Mouse (Mus musculus) midbrain, embryonic 16.5 days (tissue): Measurements from ENCODE around the gene Pttg1. TPM values are rescaled to one million over a fixed set of nuclear protein-coding genes. Genes with fewer than 3 reads are reported as not detected.
A peak's percentile ranks its signal among the peaks of the same experiment; 100 is the strongest.

ENCODE experiments used
- ATAC-seq: fragments of 200-750 bp; cut with Nextera tagmentation; 2 replicates; pipeline ENCODE4 v1.8.0; 2017; ENCODE audit warnings: moderate TSS enrichment
- H3K27ac ChIP-seq: fragments of 300-500 bp; sonication (generic); 2 replicates; pipeline ENCODE4 v1.5.1; 2014; ENCODE audit warnings: mild to moderate bottlenecking, low read length, mixed read lengths
- H3K27me3 ChIP-seq: fragments of 300-500 bp; sonication (generic); 2 replicates; pipeline ENCODE4 v1.6.1; 2014; ENCODE audit warnings: low read depth, low read length, mixed read lengths; ENCODE audit not compliant: control insufficient read depth, insufficient read depth
- H3K36me3 ChIP-seq: fragments of 300-500 bp; sonication (generic); 2 replicates; pipeline ENCODE4 v1.6.1; 2014; ENCODE audit warnings: mild to moderate bottlenecking, low read length, moderate library complexity, mixed read lengths; ENCODE audit not compliant: control insufficient read depth, insufficient read depth
- H3K4me1 ChIP-seq: fragments of 300-500 bp; sonication (generic); 2 replicates; pipeline ENCODE4 v1.6.1; 2014; ENCODE audit warnings: mild to moderate bottlenecking, low read length, mixed read lengths; ENCODE audit not compliant: control insufficient read depth, insufficient read depth
- H3K4me2 ChIP-seq: fragments of 300-500 bp; sonication (generic); 2 replicates; pipeline ENCODE4 v1.6.1; 2014; ENCODE audit warnings: mild to moderate bottlenecking, low read length, mixed read lengths
- H3K4me3 ChIP-seq: fragments of 300-500 bp; sonication (generic); 2 replicates; pipeline ENCODE4 v1.5.1; 2014; ENCODE audit warnings: low read depth, mild to moderate bottlenecking, low read length, moderate library complexity, mixed read lengths
- H3K9ac ChIP-seq: fragments of 300-500 bp; sonication (generic); 2 replicates; pipeline ENCODE4 v1.6.1; 2014; ENCODE audit warnings: low read depth, low read length, mixed read lengths
- H3K9me3 ChIP-seq: fragments of 300-500 bp; sonication (generic); replicated peaks from 2 replicates; pipeline ENCODE4 v1.6.1; 2014; ENCODE audit warnings: mild to moderate bottlenecking, low read length, mixed read lengths; ENCODE audit not compliant: control insufficient read depth, poor library complexity, severe bottlenecking
- whole genome bisulfite sequencing: fragments of 180-500 bp; shearing (Covaris S2); extraction: QIAGEN DNeasy Blood & Tissue Kit; methylation state at CpG from one replicate; pipeline ENCODE4 v1.1.7; 2014; 5-methylcytosine and 5-hydroxymethylcytosine counted together
- microRNA counts: library from miRNA; unstranded; fragments of <30 nt; microRNA quantifications from one replicate; lab custom pipeline; 2016
- microRNA-seq: library from miRNA; unstranded; fragments of <30 nt; microRNA quantifications from one replicate; pipeline ENCODE4, GENCODE M21; 2017
- polyA plus RNA-seq: library from polyadenylated mRNA; unstranded; fragments of >200 nt; fragmentation: Nextera tagmentation; extraction: Ambion mirVana; gene quantifications from 2 replicates; pipeline ENCODE4 v1.2.1, GENCODE M21; 2015

Pttg1 gene
- polyA plus RNA-seq, 1 experiment from 2014 or later: 53.2 TPM

GRCm38 (mm10) chr11:43371807-43372206 lies 54.2 kb downstream of the Pttg1 start:
- H3K27ac ChIP-seq: no peak overlapping the region
- WGBS: 95% methylated on average over 3 of the region's 3 CpGs
- H3K27me3 ChIP-seq: no peaks in the 10 kb centered on the region
- ATAC-seq: no peak
- H3K9ac ChIP-seq: no peak overlapping the region
- no peaks in the 10 kb centered on the region for H3K36me3 ChIP-seq
- H3K4me2 ChIP-seq: no peak overlapping the region
- H3K4me3 ChIP-seq: no peak overlapping the region
- H3K4me1 ChIP-seq: no peaks in the 10 kb centered on the region
- no peaks in the 10 kb centered on the region; the same call in 1 of the 2 replicates for H3K9me3 ChIP-seq

MicroRNAs encoded within 50 kb of the gene (microRNA counts, 519-probe panel; counts per million panel counts)
- 2,468 counts per million, percentile 74 among the panel's probes with 10 or more counts for microRNA mmu-miR-146a (lab: Ali Mortazavi, UCI)

Small RNA genes within 50 kb of the gene (microRNA-seq; reads per million reads assigned to microRNA genes)
- gene Mir146: 62.9 reads per million, percentile 49 among the genes with 10 or more reads in this experiment

Other genes starting within 250 kb of the Pttg1 start
- 62.6 and 65.3 TPM in 2 replicates for gene Slu7, start 7.5 kb upstream of the Pttg1 start, polyA plus RNA-seq
- gene C1qtnf2, start 48.0 kb upstream of the Pttg1 start, polyA plus RNA-seq: 10.2 and 12.9 TPM in 2 replicates
- gene Ccnjl, start 102.5 kb upstream of the Pttg1 start, polyA plus RNA-seq: 7.4 and 10.4 TPM in 2 replicates
- 3.0 and 3.2 TPM in 2 replicates for gene 4933415A04Rik, start 160.8 kb upstream of the Pttg1 start, polyA plus RNA-seq
- gene Fabp6, start 175.3 kb upstream of the Pttg1 start, polyA plus RNA-seq: not detected in 2 replicates